Mouse (Mus musculus) E14TG2a.4 (cell line): Measurements from ENCODE around the gene Stat5b.

ENCODE experiments used
- CTCF ChIP-seq: conservative IDR thresholded peaks from 2 replicates; pipeline ENCODE4 v1.5.1; 2014; ENCODE audit warnings: low read length
- NANOG ChIP-seq: IDR thresholded peaks from 2 replicates; pipeline ENCODE4 v1.6.1; 2014; ENCODE audit warnings: borderline replicate concordance, low read length, mixed read lengths
- POU5F1 ChIP-seq: IDR thresholded peaks from 2 replicates; pipeline ENCODE4 v1.6.1; 2014; ENCODE audit warnings: low read length, borderline replicate concordance

- TF ChIP-seq CTCF (no peak), NANOG (no peak), POU5F1 (no peak)
Measured at GRCm38 (mm10) chr11:100828676-100829151, 21.8 kb downstream of the Stat5b start.
